Mouse (Mus musculus) midbrain, embryonic 16.5 days (tissue): ENCODE data around the gene Erv3. TPM values are rescaled to one million over a fixed set of nuclear protein-coding genes. Genes with fewer than 3 reads are reported as not detected.

Experiments used
- ATAC-seq: fragments of 200-750 bp; cut with Nextera tagmentation; 2 replicates; pipeline ENCODE4 v1.8.0; 2017; ENCODE audit warnings: moderate TSS enrichment
- H3K27ac ChIP-seq: fragments of 300-500 bp; sonication (generic); 2 replicates; pipeline ENCODE4 v1.5.1; 2014; ENCODE audit warnings: mild to moderate bottlenecking, low read length, mixed read lengths
- H3K27me3 ChIP-seq: fragments of 300-500 bp; sonication (generic); 2 replicates; pipeline ENCODE4 v1.6.1; 2014; ENCODE audit warnings: low read depth, low read length, mixed read lengths; ENCODE audit not compliant: control insufficient read depth, insufficient read depth
- H3K36me3 ChIP-seq: fragments of 300-500 bp; sonication (generic); 2 replicates; pipeline ENCODE4 v1.6.1; 2014; ENCODE audit warnings: mild to moderate bottlenecking, low read length, moderate library complexity, mixed read lengths; ENCODE audit not compliant: control insufficient read depth, insufficient read depth
- H3K4me1 ChIP-seq: fragments of 300-500 bp; sonication (generic); 2 replicates; pipeline ENCODE4 v1.6.1; 2014; ENCODE audit warnings: mild to moderate bottlenecking, low read length, mixed read lengths; ENCODE audit not compliant: control insufficient read depth, insufficient read depth
- H3K4me2 ChIP-seq: fragments of 300-500 bp; sonication (generic); 2 replicates; pipeline ENCODE4 v1.6.1; 2014; ENCODE audit warnings: mild to moderate bottlenecking, low read length, mixed read lengths
- H3K4me3 ChIP-seq: fragments of 300-500 bp; sonication (generic); 2 replicates; pipeline ENCODE4 v1.5.1; 2014; ENCODE audit warnings: low read depth, mild to moderate bottlenecking, low read length, moderate library complexity, mixed read lengths
- H3K9ac ChIP-seq: fragments of 300-500 bp; sonication (generic); 2 replicates; pipeline ENCODE4 v1.6.1; 2014; ENCODE audit warnings: low read depth, low read length, mixed read lengths
- H3K9me3 ChIP-seq: fragments of 300-500 bp; sonication (generic); replicated peaks from 2 replicates; pipeline ENCODE4 v1.6.1; 2014; ENCODE audit warnings: mild to moderate bottlenecking, low read length, mixed read lengths; ENCODE audit not compliant: control insufficient read depth, poor library complexity, severe bottlenecking
- WGBS: fragments of 180-500 bp; shearing (Covaris S2); extraction: QIAGEN DNeasy Blood & Tissue Kit; methylation state at CpG from one replicate; pipeline ENCODE4 v1.1.7; 2014; 5-methylcytosine and 5-hydroxymethylcytosine counted together
- polyA plus RNA-seq: library from polyadenylated mRNA; unstranded; fragments of >200 nt; fragmentation: Nextera tagmentation; extraction: Ambion mirVana; gene quantifications from 2 replicates; pipeline ENCODE4 v1.2.1, GENCODE M21; 2015

Erv3 gene
- polyA plus RNA-seq, 1 experiment from 2014 or later, result not detected

- H3K27me3 ChIP-seq, result no peaks in the 10 kb centered on the region
- no peaks in the 10 kb centered on the region for H3K36me3 ChIP-seq
- H3K4me3 ChIP-seq, result no peak overlapping the region
- H3K9ac ChIP-seq, result no peak overlapping the region
- H3K27ac ChIP-seq, result no peak overlapping the region
- H3K9me3 ChIP-seq, result no peaks in the 10 kb centered on the region
- no peak for ATAC-seq
- no peak overlapping the region for H3K4me2 ChIP-seq
- 48% methylated on average over 1 of the region's 3 CpGs for WGBS
- H3K4me1 ChIP-seq, result no peaks in the 10 kb centered on the region
Observed at GRCm38 (mm10) chr2:131902423-131902822, 42.9 kb upstream of the Erv3 start.

GRCm38 (mm10) chr2:131897336-131898109 is 38.0 kb upstream of the Erv3 start:
- Histone ChIP-seq H3K4me1 (peaks cover 3% of the 10 kb centered on the region; the same call in 1 of the 2 replicates), H3K9ac (no peak overlapping the region), H3K9me3 (no peaks in the 10 kb centered on the region), H3K27me3 (no peaks in the 10 kb centered on the region), H3K4me2 (no peak overlapping the region), H3K27ac (no peak overlapping the region), H3K36me3 (no peaks in the 10 kb centered on the region), H3K4me3 (no peak overlapping the region)
- ATAC-seq, result no peak
- WGBS, result 85% methylated on average over 12 of the region's 12 CpGs

DNA sequence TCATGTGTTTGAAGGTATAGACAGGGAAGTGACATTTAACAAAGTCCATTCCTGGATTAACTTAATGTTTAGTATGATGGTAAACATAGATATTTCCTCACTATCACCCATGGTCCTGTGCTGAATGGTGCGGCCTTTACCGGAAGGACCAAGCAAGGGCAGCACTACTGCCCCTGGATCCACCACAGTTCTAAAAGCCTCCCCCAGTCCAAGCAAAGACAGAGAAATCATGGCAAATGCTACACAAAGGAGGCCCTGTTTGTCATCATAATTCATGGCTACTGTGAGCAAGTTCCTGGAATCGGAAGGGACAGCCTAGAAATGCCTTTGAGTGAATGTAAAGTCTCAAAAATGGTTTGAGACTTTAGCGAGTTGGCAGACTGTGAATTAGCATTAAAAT is 36.5 kb upstream of the Erv3 start:
- no peak overlapping the region for H3K27ac ChIP-seq
- H3K9ac ChIP-seq, result no peak overlapping the region
- H3K36me3 ChIP-seq, result no peaks in the 10 kb centered on the region
- no peak for ATAC-seq
- no peak overlapping the region for H3K4me3 ChIP-seq
- no peaks in the 10 kb centered on the region for H3K27me3 ChIP-seq
- H3K4me1 ChIP-seq, result peaks cover 8% of the 10 kb centered on the region
- no peak overlapping the region for H3K4me2 ChIP-seq
- WGBS, result 91% methylated on average over 4 of the region's 4 CpGs
- H3K9me3 ChIP-seq, result no peaks in the 10 kb centered on the region

DNA sequence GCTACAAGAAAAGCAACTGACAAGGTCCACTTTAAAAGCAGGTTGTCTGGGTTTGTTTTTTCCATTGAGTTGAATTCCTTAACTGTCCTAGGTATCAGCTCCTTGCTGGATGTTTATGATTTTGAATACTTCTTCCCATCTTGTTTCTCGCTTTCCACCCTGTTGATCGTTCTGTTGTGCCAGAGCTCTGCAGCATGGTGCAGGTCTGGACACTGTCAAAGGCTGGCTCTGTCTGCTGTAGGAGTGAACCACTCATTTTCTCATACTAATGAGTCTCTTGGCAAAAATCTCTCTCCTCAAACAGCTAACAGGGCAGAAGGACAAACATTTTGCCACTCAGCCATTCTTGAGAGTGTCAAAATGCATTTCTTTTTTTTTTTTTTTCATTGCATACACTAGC is 35.6 kb upstream of the Erv3 start:
- no peak overlapping the region for H3K27ac ChIP-seq
- H3K4me3 ChIP-seq, result no peak overlapping the region
- 89% methylated on average over 2 of the region's 2 CpGs for WGBS
- H3K9ac ChIP-seq, result no peak overlapping the region
- H3K27me3 ChIP-seq, result no peaks in the 10 kb centered on the region
- H3K4me2 ChIP-seq, result no peak overlapping the region
- no peaks in the 10 kb centered on the region for H3K9me3 ChIP-seq
- no peaks in the 10 kb centered on the region for H3K36me3 ChIP-seq
- no peak for ATAC-seq
- H3K4me1 ChIP-seq, result peaks cover 8% of the 10 kb centered on the region

GRCm38 (mm10) chr2:131892534-131892933 is 33.0 kb upstream of the Erv3 start:
- Histone ChIP-seq H3K4me3 (no peak overlapping the region), H3K4me1 (peaks cover 8% of the 10 kb centered on the region), H3K36me3 (no peaks in the 10 kb centered on the region), H3K27me3 (no peaks in the 10 kb centered on the region), H3K9me3 (no peaks in the 10 kb centered on the region), H3K4me2 (no peak overlapping the region), H3K9ac (no peak overlapping the region), H3K27ac (no peak overlapping the region)
- no peak for ATAC-seq
- 28% methylated on average over 5 of the region's 5 CpGs for WGBS

- Histone ChIP-seq H3K27me3 (no peaks in the 10 kb centered on the region), H3K4me2 (no peak overlapping the region), H3K4me1 (peaks cover 12% of the 10 kb centered on the region), H3K9me3 (no peaks in the 10 kb centered on the region), H3K36me3 (no peaks in the 10 kb centered on the region), H3K4me3 (no peak overlapping the region), H3K9ac (no peak overlapping the region), H3K27ac (no peak overlapping the region)
- 80% methylated on average over 7 of the region's 7 CpGs for WGBS
- ATAC-seq, result no peak
Observed at GRCm38 (mm10) chr2:131888233-131888632, 28.7 kb upstream of the Erv3 start.

- H3K27me3 ChIP-seq, result no peaks in the 10 kb centered on the region
- no peak overlapping the region for H3K27ac ChIP-seq
- ATAC-seq, result no peak
- H3K9me3 ChIP-seq, result no peaks in the 10 kb centered on the region
- H3K9ac ChIP-seq, result no peak overlapping the region
- WGBS, result 93% methylated on average over 6 of the region's 6 CpGs
- H3K4me1 ChIP-seq, result peaks cover 7% of the 10 kb centered on the region
- no peak overlapping the region for H3K4me3 ChIP-seq
- H3K4me2 ChIP-seq, result no peak overlapping the region
- no peaks in the 10 kb centered on the region for H3K36me3 ChIP-seq
Observed at GRCm38 (mm10) chr2:131886503-131887160, 27.1 kb upstream of the Erv3 start.

DNA sequence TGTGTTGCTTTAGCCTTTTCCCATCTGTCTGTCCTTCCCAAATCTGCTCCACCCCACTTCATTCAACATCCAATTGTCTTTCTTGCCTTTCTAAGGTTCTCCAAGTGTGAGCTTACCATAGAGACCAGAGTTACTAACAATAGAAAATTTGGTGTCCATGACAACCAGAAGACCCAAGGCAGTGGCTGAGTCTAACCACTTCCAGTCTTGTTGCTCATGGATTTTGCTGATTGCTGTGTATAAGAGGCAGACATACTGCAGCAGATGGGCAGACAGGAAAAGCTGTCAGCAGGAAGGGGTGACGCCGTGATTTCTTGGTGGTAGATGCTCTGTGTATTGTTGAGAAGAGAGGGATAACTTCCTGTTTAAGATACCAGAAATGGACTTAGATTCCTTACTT is 23.6 kb upstream of the Erv3 start:
- ATAC-seq, result peak; percentile 60
- Histone ChIP-seq H3K9me3 (no peaks in the 10 kb centered on the region), H3K27me3 (no peaks in the 10 kb centered on the region), H3K9ac (no peak overlapping the region), H3K4me1 (peaks cover 7% of the 10 kb centered on the region), H3K27ac (no peak overlapping the region), H3K4me2 (no peak overlapping the region), H3K36me3 (no peaks in the 10 kb centered on the region), H3K4me3 (no peak overlapping the region)
- 58% methylated on average over 2 of the region's 2 CpGs for WGBS

- Histone ChIP-seq H3K4me2 (no peak overlapping the region), H3K27me3 (no peaks in the 10 kb centered on the region), H3K9me3 (no peaks in the 10 kb centered on the region), H3K27ac (no peak overlapping the region), H3K4me1 (peaks cover 7% of the 10 kb centered on the region), H3K36me3 (no peaks in the 10 kb centered on the region), H3K9ac (no peak overlapping the region), H3K4me3 (no peak overlapping the region)
- ATAC-seq, result no peak
- 50% methylated on average over 4 of the region's 4 CpGs for WGBS
Observed at GRCm38 (mm10) chr2:131881766-131882165, 22.2 kb upstream of the Erv3 start.
